Mouse (Mus musculus) cortical plate, adult 2 months (tissue): ENCODE measurements at regions not wholly inside any gene's neighbourhood (a gene's known extent, or its start where the extent isn't known, plus 50 kb on each side); places are given as distances from the start of the nearest gene placed in this dataset.

Experiments used
- H3K27ac ChIP-seq: fragments of 200-500 bp; 2 replicates; pipeline ENCODE4 v1.5.1; 2012; ENCODE audit warnings: low read length, control low read depth, inconsistent platforms; ENCODE audit not compliant: insufficient read depth
- H3K4me1 ChIP-seq: fragments of 200-500 bp; 2 replicates; pipeline ENCODE4 v1.6.1; 2011; ENCODE audit warnings: low read length; ENCODE audit not compliant: control insufficient read depth, insufficient read depth
- H3K4me3 ChIP-seq: fragments of 200-500 bp; 2 replicates; pipeline ENCODE4 v1.5.1; 2011; ENCODE audit warnings: mild to moderate bottlenecking, low read length, control low read depth; ENCODE audit not compliant: insufficient read depth
- CTCF ChIP-seq: fragments of 200-500 bp; IDR thresholded peaks from 2 replicates; pipeline ENCODE4 v1.5.1; 2011; ENCODE audit warnings: mild to moderate bottlenecking, control low read depth, low read length; ENCODE audit not compliant: insufficient read depth; ENCODE audit errors: extremely low read depth
- POLR2A ChIP-seq: fragments of 200-500 bp; IDR thresholded peaks from 2 replicates; pipeline ENCODE4 v1.6.1; 2011; ENCODE audit warnings: mild to moderate bottlenecking, low read length, control low read depth; ENCODE audit not compliant: insufficient read depth; ENCODE audit errors: extremely low read depth

DNA sequence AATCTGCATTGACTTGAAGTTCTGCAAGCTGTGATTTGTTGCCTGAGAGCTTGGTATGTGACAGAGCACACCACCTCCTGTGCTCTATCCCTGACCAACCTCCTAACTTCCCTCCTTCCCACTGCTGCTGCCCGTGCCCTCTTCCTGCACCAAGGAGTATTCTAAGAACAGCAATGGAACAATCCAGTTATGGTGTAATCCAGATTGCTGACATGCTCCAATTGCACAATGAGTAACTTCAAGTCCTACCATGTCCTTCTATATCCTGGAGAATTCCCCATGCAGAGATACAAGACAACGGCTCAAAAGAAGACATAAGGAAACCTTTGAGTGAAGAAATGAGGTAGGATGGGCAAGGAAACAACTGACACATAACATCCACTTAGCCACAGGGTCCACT, 235.5 kb downstream of the Rfpl4b start:
- H3K4me3 ChIP-seq = no peak overlapping the region
- no peak for TF ChIP-seq POLR2A
- TF ChIP-seq CTCF = no peak

DNA sequence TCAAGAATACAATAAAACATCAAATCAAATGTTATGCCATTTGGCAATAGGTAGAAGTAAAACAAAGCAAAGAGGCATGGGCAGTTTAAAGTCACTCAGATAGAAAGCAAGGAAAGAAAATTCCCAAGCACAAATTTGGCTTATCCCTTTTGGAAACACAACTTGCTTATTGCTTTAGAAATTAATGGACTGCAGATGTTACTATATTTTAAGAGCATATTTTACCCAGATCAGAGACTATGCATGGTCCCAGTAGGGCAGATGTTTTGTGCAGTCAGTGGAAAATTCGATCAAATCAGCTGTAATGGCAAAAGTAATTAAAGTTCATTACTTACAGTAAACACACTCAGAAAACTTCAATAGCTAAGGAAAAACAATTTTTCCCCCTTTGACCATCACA, 245.9 kb downstream of the Rfpl4b start:
- TF ChIP-seq CTCF (no peak), POLR2A (no peak)
- Histone ChIP-seq H3K27ac (no peak overlapping the region), H3K4me3 (no peak overlapping the region), H3K4me1 (peaks cover 2% of the 10 kb centered on the region; the same call in 1 of the 2 replicates)

More for the DNA sequence above, 235.5 kb downstream of the Rfpl4b start:
- H3K4me1 ChIP-seq = no peaks in the 10 kb centered on the region
- H3K27ac ChIP-seq = no peak overlapping the region

DNA sequence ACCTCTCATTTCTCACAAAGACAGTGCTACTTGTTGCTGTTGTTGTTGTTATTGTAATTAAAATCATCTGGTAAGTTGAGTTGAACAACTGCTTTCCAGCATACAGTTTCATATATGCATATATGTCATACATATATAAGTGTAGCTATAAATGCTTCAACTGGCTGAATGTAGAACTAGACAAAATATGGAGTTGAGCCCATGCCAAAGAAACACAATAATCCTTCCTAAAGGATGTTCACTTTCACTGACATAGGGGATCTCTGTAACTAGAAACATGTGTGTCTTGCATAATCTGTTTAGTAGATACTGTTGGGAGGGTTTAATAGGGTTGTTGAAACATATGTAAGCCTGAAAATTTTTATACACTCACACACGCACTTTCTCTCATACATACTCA, 247.9 kb downstream of the Rfpl4b start:
- TF ChIP-seq POLR2A (no peak), CTCF (no peak)
- H3K4me1 ChIP-seq = peaks cover 2% of the 10 kb centered on the region; the same call in 1 of the 2 replicates
- no peak overlapping the region for H3K4me3 ChIP-seq
- no peak overlapping the region; the same call in 1 of the 2 replicates for H3K27ac ChIP-seq

DNA sequence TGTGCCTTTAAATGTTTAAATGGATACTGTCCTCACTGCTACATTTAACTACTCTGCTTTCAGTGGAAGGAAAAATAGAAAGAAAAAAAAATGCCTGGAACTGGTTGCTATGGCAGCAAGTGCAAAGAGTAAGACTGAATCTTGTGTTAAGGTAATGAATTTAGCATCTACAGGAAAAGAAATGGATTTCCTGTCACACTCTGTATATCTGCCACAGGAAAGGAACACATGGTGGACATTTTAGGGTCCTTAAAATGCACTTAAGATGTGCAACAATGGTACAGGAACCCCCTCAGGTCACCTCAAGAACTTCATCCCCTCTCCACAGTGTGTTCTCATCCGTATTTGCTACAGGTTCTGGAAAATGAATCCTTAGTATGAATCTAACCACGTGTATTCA, 248.4 kb downstream of the Rfpl4b start:
- peak overlapping the region; percentile 42; the same call in 1 of the 2 replicates for H3K27ac ChIP-seq
- TF ChIP-seq CTCF (no peak), POLR2A (no peak)
- H3K4me1 ChIP-seq = peaks cover 2% of the 10 kb centered on the region; the same call in 1 of the 2 replicates
- H3K4me3 ChIP-seq = no peak overlapping the region

DNA sequence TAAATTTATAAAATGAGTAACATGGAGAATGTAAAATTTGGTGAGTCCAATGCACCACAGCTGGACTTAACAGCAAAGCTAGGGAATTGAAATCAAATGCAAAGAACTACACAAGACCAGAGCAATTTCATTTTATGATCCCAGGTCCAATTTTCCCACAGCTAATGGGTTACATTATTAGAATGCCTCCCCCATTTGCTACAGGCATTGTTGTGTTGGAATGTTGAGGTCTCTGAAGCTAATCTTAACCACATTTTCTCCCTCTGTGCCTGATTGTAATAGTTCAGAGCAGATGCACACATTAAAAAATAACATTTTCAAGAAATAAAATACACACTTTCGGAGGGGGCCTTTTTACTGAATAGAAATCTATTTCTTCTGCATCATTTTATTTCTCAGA, 254.3 kb downstream of the Rfpl4b start:
- H3K4me1 ChIP-seq = no peaks in the 10 kb centered on the region
- no peak overlapping the region for H3K4me3 ChIP-seq
- no peak overlapping the region for H3K27ac ChIP-seq
- TF ChIP-seq CTCF (no peak), POLR2A (no peak)

DNA sequence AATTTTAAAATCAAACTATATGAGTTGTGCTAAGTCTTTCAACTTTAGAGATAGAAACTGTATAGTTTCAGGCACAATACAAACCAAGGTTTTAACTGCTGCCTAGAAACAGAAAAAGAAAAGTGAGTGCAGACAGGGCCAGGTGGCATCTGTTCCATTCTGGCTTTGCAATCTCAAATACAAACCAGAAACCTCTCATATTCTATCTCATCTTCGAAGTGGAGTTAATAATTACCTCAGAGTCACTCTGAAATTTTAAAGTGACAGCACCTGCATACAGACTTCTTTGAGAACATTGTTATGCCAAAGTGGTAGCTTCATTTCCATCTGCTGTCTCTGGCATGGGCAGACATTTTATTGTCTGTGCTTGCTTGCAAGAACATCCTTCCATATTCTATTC, 255.2 kb downstream of the Rfpl4b start:
- Histone ChIP-seq H3K27ac (no peak overlapping the region), H3K4me3 (no peak overlapping the region), H3K4me1 (no peaks in the 10 kb centered on the region)
- TF ChIP-seq CTCF = no peak
- no peak for TF ChIP-seq POLR2A

DNA sequence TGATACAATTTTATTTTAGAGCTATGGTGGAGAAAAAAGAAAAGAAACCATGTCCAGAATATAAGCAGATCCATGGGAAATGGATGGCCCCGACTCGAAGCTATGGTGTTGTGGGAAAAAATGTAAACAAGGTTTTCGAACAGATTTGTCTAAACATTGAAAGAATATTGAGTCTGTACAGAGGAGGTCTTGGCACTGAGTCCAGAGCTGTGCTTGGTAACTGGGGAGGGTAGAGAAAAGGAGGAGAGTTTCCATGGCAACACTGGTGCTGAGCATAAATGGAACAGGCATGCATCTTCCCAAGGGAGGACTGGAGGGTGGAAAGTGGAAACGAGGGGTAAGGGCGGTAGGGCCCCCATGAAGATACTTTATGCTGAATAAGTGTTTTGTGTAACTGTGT, 266.5 kb downstream of the Rfpl4b start:
- H3K27ac ChIP-seq = 0 out of 2 replicates have a peak overlapping the region, but pooled peaks have one; percentile 18

DNA sequence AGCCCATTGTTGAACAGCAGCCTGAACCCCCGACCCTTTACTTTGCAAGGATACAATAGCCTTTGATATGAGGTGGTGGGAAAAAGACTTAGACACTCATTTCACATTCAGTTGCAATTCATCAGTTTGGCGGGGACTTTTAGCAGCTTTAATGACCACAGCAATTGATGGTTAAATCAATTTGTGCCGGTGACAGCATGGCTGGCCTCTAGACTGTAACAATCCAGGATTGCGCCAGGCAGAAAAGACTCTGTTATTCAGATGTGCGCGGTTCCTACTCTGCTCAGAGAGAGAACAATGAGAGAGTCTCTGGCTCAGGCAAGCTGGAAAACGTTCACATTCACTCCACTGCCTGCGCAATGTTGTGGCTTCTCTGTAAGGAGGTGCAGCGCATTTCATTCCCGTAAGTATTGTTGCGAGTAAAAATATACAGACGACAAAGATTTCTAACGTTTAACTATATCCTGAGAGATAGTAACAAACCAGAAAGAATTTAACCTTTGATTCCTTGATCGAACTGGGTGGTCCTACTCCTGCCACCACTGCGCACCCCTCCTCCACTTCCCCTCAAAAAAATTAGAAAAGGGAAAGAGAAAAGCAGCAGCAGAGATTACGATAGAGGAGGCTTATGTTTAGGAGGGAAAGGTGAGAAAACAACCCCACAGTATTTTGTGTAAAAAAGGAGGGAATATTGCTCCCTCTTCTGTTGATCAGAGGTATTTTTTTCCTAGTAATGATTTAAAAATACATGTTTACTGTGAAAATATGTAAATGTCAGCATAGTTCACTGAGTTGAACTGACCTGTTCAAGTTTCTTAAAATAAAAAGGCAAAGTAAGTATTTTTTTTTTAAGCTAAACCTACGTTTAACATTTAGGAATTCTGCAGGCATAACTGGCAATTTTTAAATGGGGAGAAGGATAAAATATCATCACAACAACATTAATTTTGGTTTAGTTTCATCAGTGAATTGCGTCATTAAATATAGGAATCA, 267.6 kb downstream of the Rfpl4b start:
- Histone ChIP-seq H3K4me3 (peak overlapping the region; percentile 55), H3K4me1 (0 out of 2 replicates have a peak, but pooled peaks cover 4% of the 10 kb centered on the region), H3K27ac (no peak overlapping the region; the same call in 1 of the 2 replicates)
- TF ChIP-seq POLR2A = no peak
- no peak for TF ChIP-seq CTCF

More for the DNA sequence above, 266.5 kb downstream of the Rfpl4b start:
- TF ChIP-seq CTCF (no peak), POLR2A (no peak)
- no peak overlapping the region for H3K4me3 ChIP-seq
- 0 out of 2 replicates have a peak, but pooled peaks cover 4% of the 10 kb centered on the region for H3K4me1 ChIP-seq

DNA sequence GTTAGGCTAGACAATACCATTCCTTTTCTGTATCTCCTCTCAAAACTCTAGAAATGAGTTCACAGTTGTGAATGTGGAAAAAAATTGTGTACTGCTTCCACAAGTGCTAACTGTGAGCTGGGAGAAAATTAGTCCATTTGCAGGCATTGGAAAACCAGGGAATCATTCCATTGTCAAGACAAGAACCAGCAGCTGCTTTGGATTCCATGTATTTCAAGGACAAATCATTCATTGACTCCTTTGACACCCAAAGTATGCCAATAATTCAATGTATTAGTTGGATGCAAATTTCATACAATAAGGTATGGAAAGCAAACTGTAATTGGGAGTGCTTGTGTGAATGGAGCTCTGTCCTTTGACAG, 268.3 kb downstream of the Rfpl4b start:
- no peak for TF ChIP-seq POLR2A
- no peak for TF ChIP-seq CTCF
- 0 out of 2 replicates have a peak, but pooled peaks cover 4% of the 10 kb centered on the region for H3K4me1 ChIP-seq
- H3K27ac ChIP-seq = no peak overlapping the region
- H3K4me3 ChIP-seq = no peak overlapping the region
